Mouse (Mus musculus) forebrain, embryonic 15.5 days (tissue): Measurements from ENCODE around the gene Pym1. TPM values are rescaled to one million over a fixed set of nuclear protein-coding genes. Genes with fewer than 3 reads are reported as not detected.
A peak's percentile ranks its signal among the peaks of the same experiment; 100 is the strongest.
"Not testable (repeated sequence)": the region's sequence is repeated elsewhere in the genome, so short reads cannot be mapped to it uniquely, and the experiment has no call there.

Experiments
- ATAC-seq: fragments of 200-750 bp; cut with Nextera tagmentation; replicated peaks from 2 replicates; pipeline ENCODE4 v1.8.0; 2017; ENCODE audit warnings: mild to moderate bottlenecking, moderate TSS enrichment, moderate library complexity
- H3K27ac ChIP-seq: fragments of 300-500 bp; sonication (generic); replicated peaks from 2 replicates; pipeline ENCODE4 v1.5.1; 2015; ENCODE audit warnings: mild to moderate bottlenecking, inconsistent platforms
- H3K27me3 ChIP-seq: fragments of 300-500 bp; sonication (generic); 2 replicates; pipeline ENCODE4 v1.6.1; 2015; ENCODE audit warnings: inconsistent platforms
- H3K36me3 ChIP-seq: fragments of 300-500 bp; sonication (generic); 2 replicates; pipeline ENCODE4 v1.6.1; 2015; ENCODE audit warnings: mild to moderate bottlenecking, inconsistent platforms
- H3K4me1 ChIP-seq: fragments of 300-500 bp; sonication (generic); 2 replicates; pipeline ENCODE4 v1.6.1; 2015; ENCODE audit warnings: inconsistent platforms
- H3K4me2 ChIP-seq: fragments of 300-500 bp; sonication (generic); replicated peaks from 2 replicates; pipeline ENCODE4 v1.6.1; 2015; ENCODE audit warnings: mild to moderate bottlenecking, inconsistent platforms
- H3K4me3 ChIP-seq: fragments of 300-500 bp; sonication (generic); 2 replicates; pipeline ENCODE4 v1.5.1; 2015; ENCODE audit warnings: mild to moderate bottlenecking, inconsistent platforms
- H3K9ac ChIP-seq: fragments of 300-500 bp; sonication (generic); replicated peaks from 2 replicates; pipeline ENCODE4 v1.6.1; 2015; ENCODE audit warnings: mild to moderate bottlenecking, inconsistent platforms
- H3K9me3 ChIP-seq: fragments of 300-500 bp; sonication (generic); 2 replicates; pipeline ENCODE4 v1.6.1; 2016; ENCODE audit warnings: inconsistent platforms
- WGBS: fragments of 180-500 bp; shearing (Covaris S2); methylation state at CpG from one replicate; pipeline ENCODE4 v1.1.7; 2015; ENCODE audit warnings: mixed read lengths; 5-methylcytosine and 5-hydroxymethylcytosine counted together
- polyA plus RNA-seq: library from polyadenylated mRNA; unstranded; fragments of >200 nt; fragmentation: Nextera tagmentation; extraction: Ambion mirVana; gene quantifications from 2 replicates; pipeline ENCODE4 v1.2.1, GENCODE M21; 2015

Pym1 gene
- 42.9 and 47.2 TPM in 2 replicates for polyA plus RNA-seq

DNA sequence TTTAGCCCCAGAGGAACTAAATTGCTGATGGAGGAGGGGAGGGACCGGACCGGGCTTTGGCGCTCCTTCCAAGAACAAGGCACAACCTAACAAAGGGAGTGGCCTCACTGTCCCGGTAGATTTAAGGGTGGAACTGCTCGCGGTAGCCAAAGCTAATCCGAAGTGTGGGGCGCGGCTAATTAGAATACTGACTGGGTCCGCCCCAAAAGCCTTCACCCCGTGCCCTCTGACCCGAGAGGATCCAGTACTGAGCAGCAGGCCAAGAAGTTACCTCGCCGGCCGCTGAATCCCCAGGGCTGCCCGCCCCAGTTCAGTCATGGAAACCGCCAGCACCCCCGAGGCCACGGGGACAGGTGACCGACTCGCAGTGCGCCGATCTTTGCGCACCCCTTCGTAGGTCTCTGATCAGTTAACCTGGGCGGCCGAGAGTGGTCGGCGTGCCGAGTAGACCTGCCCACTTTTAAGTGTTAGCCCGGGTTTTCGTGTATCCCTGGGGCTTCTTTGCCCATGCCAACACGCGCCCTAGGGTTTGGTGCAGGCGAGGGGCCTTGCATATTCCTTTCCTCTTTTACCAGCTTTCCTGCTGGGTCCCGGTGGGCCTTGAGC is at the start of gene Pym1:
TSS of gene Pym1 (plus strand) at position 244 of the 606 bp plus-strand sequence.
- ATAC-seq, result peak; percentile 55
- Histone ChIP-seq H3K4me2 (peak within 1 kb of the TSS; percentile 86), H3K27ac (peak within 1 kb of the TSS; percentile 92), H3K4me1 (peaks cover 40% of the 10 kb centered on the region), H3K27me3 (peaks cover 25% of the 10 kb centered on the region; the same call in 1 of the 2 replicates), H3K9me3 (no peaks in the 10 kb centered on the region), H3K36me3 (no peaks in the 10 kb centered on the region), H3K4me3 (peak within 1 kb of the TSS; percentile 83), H3K9ac (peak within 1 kb of the TSS; percentile 70)
- WGBS, result under 1% methylated on average over 36 of the region's 36 CpGs

GRCm38 (mm10) chr10:128699006-128699405 is 48.7 kb upstream of the Pym1 start:
- Histone ChIP-seq H3K36me3 (no peaks in the 10 kb centered on the region), H3K9ac (no peak overlapping the region), H3K4me3 (no peak overlapping the region), H3K9me3 (no peaks in the 10 kb centered on the region), H3K4me1 (peaks cover 17% of the 10 kb centered on the region), H3K4me2 (no peak overlapping the region), H3K27ac (no peak overlapping the region), H3K27me3 (no peaks in the 10 kb centered on the region)
- WGBS, result 87% methylated on average over 5 of the region's 5 CpGs
- ATAC-seq, result no peak

DNA sequence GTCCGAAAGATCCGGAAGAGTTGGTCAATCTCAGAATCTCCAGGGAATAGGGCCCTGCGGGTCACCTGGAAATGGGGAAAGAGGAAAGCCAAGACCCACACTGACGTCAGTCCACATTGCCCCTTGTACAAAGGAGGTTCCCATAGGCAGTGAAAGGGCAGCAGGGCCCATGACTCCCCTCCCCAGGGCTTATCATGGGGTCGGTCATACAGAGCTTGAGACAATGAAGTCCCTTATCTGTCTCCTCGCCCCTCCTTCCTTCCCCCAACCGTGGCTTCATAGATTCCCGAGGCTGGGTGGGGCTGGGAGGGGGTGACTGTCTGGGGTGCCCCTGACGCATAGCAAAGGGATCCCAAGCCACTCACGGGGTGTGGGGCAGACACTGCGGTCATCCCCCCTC is 48.1 kb upstream of the Pym1 start:
- Histone ChIP-seq H3K4me2 (no peak overlapping the region), H3K4me3 (no peak overlapping the region), H3K27ac (no peak overlapping the region), H3K27me3 (no peaks in the 10 kb centered on the region), H3K9me3 (no peaks in the 10 kb centered on the region), H3K9ac (no peak overlapping the region), H3K4me1 (peaks cover 18% of the 10 kb centered on the region), H3K36me3 (no peaks in the 10 kb centered on the region)
- ATAC-seq, result no peak
- 85% methylated on average over 11 of the region's 11 CpGs for WGBS

DNA sequence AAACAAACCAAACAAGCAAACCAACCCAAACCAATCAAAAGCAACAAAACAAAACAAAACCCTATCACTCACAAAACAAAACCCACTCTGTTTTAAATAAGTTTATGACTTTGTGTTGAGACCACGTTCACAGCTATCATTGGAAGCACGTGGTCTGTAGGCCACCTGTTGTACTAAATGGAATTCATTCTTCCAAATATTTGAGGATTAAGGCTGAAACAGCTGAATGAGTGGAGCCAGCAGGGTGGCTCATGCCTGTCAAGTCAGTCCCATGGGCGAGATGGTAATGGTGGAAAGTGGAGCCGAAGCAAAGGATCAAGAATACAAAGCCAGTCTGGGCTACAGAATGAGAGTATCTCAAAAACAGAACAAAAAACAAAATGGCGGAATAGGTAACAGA is 47.0 kb upstream of the Pym1 start:
- WGBS, result 93% methylated on average over 5 of the region's 5 CpGs
- H3K36me3 ChIP-seq, result no peaks in the 10 kb centered on the region

GRCm38 (mm10) chr10:128702328-128703007 is 45.2 kb upstream of the Pym1 start:
- H3K4me1 ChIP-seq, result peaks cover 12% of the 10 kb centered on the region
- H3K27ac ChIP-seq, result no peak overlapping the region
- ATAC-seq, result no peak
- WGBS, result 74% methylated on average over 6 of the region's 6 CpGs
- H3K4me3 ChIP-seq, result no peak overlapping the region
- H3K9me3 ChIP-seq, result no peaks in the 10 kb centered on the region
- H3K9ac ChIP-seq, result no peak overlapping the region
- H3K36me3 ChIP-seq, result no peaks in the 10 kb centered on the region
- H3K27me3 ChIP-seq, result no peaks in the 10 kb centered on the region
- H3K4me2 ChIP-seq, result no peak overlapping the region

More for the DNA sequence above, 47.0 kb upstream of the Pym1 start:
- peaks cover 16% of the 10 kb centered on the region for H3K4me1 ChIP-seq
- H3K9me3 ChIP-seq, result no peaks in the 10 kb centered on the region
- no peaks in the 10 kb centered on the region for H3K27me3 ChIP-seq
- no peak overlapping the region for H3K4me2 ChIP-seq
- no peak overlapping the region for H3K27ac ChIP-seq
- ATAC-seq, result no peak
- H3K9ac ChIP-seq, result no peak overlapping the region
- H3K4me3 ChIP-seq, result no peak overlapping the region

- Histone ChIP-seq H3K4me2 (peak within 1 kb of the TSS; percentile 84), H3K9ac (peak within 1 kb of the TSS; percentile 58), H3K27ac (peak within 1 kb of the TSS; percentile 75), H3K36me3 (no peaks in the 10 kb centered on the region), H3K4me1 (peaks cover 12% of the 10 kb centered on the region), H3K9me3 (no peaks in the 10 kb centered on the region), H3K27me3 (no peaks in the 10 kb centered on the region), H3K4me3 (peak within 1 kb of the TSS; percentile 69)
- ATAC-seq, result no peak
- 21% methylated on average over 4 of the region's 4 CpGs for WGBS
These were observed 43.8 kb upstream of the Pym1 start, which contains the start of gene Pmel for GRCm38 (mm10) chr10:128703895-128704294. Gene Pmel, plus strand, starts transcription at chr10:128704195.

DNA sequence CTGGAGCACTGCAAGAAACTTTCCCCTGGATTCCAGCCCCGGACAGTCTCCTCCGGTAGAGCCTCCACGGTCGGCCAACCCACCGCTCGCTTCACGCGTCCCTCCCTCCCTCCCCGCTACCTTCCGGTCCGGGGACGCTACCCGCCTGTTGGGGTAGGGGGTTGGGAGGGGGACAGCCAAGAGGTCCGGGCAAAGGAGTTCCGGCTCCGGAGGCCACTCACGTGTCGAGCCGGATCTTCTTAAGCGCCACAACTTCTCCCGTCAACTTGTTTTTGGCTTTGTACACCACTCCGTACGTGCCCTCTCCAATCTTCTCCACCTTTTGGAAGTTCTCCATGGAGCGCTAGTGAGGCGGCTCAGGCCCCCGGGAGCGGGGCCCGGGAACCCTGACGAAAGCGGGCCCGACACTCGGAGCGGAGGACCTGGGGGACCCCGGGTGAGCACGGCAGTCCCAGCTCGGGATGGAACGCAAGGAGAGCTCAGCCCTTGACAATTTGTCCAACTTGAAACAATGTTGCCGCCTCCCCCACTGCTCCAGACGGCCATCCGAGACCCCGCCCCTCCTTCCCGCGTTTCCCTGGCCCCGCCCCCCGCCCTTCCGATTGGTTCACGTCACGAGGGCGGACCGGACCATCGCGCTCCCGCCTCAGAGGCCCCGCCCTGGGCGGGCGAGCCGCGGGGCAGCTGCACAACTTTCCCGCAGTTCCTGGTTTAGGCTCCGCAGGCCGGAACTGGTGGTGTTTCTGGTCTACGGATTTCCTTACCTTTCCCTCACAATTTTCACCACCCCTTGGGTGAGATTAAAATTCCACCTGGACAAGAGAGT is 43.0 kb upstream of the Pym1 start, which contains the start of gene Cdk2:
TSS of gene Cdk2 (minus strand) at position 541 of the 826 bp plus-strand sequence.
- peak within 1 kb of the TSS; percentile 75 for H3K27ac ChIP-seq
- H3K9ac ChIP-seq, result peak within 1 kb of the TSS; percentile 58
- H3K9me3 ChIP-seq, result no peaks in the 10 kb centered on the region
- H3K4me2 ChIP-seq, result peak within 1 kb of the TSS; percentile 84
- peak; percentile 92 for ATAC-seq
- peak within 1 kb of the TSS; percentile 69 for H3K4me3 ChIP-seq
- no peaks in the 10 kb centered on the region for H3K36me3 ChIP-seq
- under 1% methylated on average over 59 of the region's 62 CpGs for WGBS
- H3K4me1 ChIP-seq, result peaks cover 12% of the 10 kb centered on the region
- no peaks in the 10 kb centered on the region for H3K27me3 ChIP-seq

DNA sequence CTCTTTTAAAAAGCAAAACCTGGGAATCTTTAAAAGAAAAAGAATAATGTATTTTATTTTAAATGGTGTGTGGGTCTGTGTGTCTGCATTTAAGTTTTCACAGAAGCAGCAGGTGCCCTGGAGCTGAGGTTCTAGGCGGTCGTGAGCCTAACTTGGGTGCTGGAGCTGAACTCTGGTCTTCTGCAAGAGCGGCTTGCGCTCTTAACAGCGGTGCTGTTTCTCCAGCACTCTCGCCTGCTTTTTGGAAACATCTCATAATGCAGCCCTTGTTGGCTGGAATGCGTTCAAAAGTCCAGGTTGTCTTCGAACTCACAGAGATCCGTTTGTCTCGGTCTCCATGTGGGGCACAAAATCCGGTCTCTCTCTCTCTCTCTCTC is 42.4 kb upstream of the Pym1 start:
- no peaks in the 10 kb centered on the region for H3K36me3 ChIP-seq
- H3K4me1 ChIP-seq, result peaks cover 12% of the 10 kb centered on the region
- no peak overlapping the region for H3K27ac ChIP-seq
- no peaks in the 10 kb centered on the region for H3K9me3 ChIP-seq
- 4% methylated on average over 11 of the region's 11 CpGs for WGBS
- peak overlapping the region; percentile 84 for H3K4me2 ChIP-seq
- H3K27me3 ChIP-seq, result no peaks in the 10 kb centered on the region
- peak; percentile 45; the same call in 1 of the 2 replicates for ATAC-seq
- peak overlapping the region; percentile 58; the same call in 1 of the 2 replicates for H3K9ac ChIP-seq
- peak overlapping the region; percentile 69 for H3K4me3 ChIP-seq

DNA sequence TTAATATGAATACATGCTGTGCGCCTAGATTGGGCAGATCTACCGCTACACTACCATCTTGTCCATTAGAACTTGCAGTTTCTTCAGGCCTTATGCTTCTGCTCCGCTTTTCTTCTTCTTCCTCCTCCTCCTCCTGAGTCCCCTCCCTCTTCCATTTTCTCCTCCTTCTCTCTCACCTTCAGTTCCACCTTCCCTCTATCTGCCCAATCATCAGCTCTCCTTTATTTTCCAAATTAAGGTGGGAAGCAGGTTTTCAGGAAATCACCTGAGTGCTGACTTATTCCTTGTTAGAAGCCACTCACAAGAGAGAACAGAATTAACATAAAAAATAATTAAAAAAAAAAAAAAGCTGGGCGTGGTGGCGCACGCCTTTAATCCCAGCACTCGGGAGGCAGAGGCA is 36.4 kb upstream of the Pym1 start:
- 98% methylated on average over 7 of the region's 7 CpGs for WGBS
- not testable (repeated sequence) for H3K36me3 ChIP-seq

DNA sequence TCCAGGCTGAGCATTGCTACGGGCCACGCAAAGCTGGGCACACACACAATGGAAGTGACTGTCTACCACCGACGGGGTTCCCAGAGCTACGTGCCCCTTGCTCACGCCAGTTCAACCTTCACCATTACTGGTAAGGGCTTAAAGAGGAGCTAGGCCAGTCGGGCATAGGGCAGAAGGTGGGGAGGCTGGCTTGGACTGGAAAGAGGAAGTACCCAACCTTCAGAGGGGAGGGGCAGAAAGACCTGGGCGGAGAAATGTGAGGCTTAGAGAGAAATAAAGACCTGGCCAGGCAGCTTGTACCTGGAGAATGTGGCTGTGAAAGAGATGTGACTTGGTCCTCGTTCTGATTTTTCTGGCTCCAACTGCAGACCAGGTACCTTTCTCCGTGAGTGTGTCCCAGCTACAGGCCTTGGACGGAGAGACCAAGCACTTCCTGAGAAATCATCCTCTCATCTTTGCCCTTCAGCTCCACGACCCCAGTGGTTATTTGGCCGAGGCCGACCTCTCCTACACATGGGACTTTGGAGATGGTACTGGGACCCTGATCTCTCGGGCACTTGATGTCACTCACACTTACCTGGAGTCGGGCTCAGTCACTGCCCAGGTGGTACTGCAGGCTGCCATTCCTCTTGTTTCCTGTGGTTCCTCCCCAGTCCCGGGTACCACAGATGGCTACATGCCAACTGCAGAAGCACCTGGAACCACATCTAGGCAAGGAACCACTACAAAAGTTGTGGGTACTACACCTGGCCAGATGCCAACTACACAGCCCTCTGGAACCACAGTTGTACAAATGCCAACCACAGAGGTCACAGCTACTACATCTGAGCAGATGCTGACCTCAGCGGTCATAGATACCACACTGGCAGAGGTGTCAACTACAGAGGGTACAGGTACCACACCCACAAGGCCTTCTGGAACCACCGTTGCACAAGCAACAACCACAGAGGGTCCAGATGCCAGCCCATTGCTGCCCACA is 31.8 kb upstream of the Pym1 start:
- no peak overlapping the region for H3K4me2 ChIP-seq
- no peaks in the 10 kb centered on the region for H3K9me3 ChIP-seq
- H3K4me3 ChIP-seq, result no peak overlapping the region
- no peak overlapping the region for H3K9ac ChIP-seq
- no peak overlapping the region for H3K27ac ChIP-seq
- 90% methylated on average over 19 of the region's 19 CpGs for WGBS
- no peaks in the 10 kb centered on the region for H3K27me3 ChIP-seq
- no peak for ATAC-seq
- no peaks in the 10 kb centered on the region for H3K36me3 ChIP-seq
- no peaks in the 10 kb centered on the region for H3K4me1 ChIP-seq

More for the DNA sequence above, 36.4 kb upstream of the Pym1 start:
- H3K4me1 ChIP-seq, H3K27ac ChIP-seq, H3K4me3 ChIP-seq, ATAC-seq, H3K9me3 ChIP-seq, H3K4me2 ChIP-seq, H3K9ac ChIP-seq, H3K27me3 ChIP-seq: not testable (repeated sequence)

DNA sequence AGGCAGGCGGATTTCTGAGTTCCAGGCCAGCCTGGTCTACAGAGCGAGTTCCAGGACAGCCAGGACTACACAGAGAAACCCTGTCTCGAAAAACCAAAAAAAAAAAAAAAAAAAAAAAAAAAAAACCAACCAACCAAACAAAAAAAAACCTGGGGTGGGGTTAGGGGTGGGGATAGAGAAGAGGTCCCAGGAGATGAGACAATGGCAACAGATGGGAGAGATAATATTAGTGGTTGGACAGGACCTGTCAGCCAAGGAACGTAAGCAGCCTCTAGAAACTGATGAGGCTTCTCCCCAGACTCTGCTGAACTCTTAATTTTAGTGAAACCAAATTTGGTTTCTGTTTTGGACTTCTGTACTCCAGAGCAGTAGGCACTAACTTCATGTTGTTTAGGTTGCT is 22.2 kb upstream of the Pym1 start:
- not testable (repeated sequence) for H3K4me1 ChIP-seq, H3K9ac ChIP-seq, ATAC-seq, H3K27me3 ChIP-seq, H3K4me3 ChIP-seq, H3K9me3 ChIP-seq, H3K4me2 ChIP-seq, H3K36me3 ChIP-seq, H3K27ac ChIP-seq
- 83% methylated on average over 4 of the region's 4 CpGs for WGBS
